Mouse (Mus musculus) spleen, postnatal 4 days (tissue): ENCODE results near the gene Mip.
"Not testable (repeated sequence)": the region's sequence is repeated elsewhere in the genome, so short reads cannot be mapped to it uniquely, and the experiment has no call there.

Experiments used
- DNase-seq, 2 experiments: peaks; one replicate each; pipeline ENCODE4 v3.0.0; 2022; ENCODE audit warnings: low spot score in 2 of 2

Gene Mip

DNA sequence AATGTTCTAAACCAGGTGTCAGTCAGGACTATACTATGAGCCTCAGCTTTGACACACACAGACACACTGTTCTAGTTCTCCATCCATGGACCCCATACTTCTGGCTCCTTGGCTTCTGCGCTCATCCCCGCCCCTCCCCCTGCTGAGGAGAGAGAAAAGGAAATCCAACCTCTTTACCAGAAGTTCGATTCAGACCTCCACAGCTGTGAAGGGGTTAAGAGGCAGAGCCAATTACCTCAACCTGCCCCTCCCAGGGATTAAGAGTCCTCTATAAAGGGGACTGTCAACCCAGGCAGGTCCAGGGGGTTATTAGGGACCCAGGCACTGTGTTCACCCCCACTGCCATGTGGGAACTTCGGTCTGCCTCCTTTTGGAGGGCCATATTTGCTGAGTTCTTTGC, at the start of gene Mip:
Gene Mip, plus strand, starts transcription at position 301 of the 400 bp plus-strand sequence.
- no peak for DNase-seq

DNA sequence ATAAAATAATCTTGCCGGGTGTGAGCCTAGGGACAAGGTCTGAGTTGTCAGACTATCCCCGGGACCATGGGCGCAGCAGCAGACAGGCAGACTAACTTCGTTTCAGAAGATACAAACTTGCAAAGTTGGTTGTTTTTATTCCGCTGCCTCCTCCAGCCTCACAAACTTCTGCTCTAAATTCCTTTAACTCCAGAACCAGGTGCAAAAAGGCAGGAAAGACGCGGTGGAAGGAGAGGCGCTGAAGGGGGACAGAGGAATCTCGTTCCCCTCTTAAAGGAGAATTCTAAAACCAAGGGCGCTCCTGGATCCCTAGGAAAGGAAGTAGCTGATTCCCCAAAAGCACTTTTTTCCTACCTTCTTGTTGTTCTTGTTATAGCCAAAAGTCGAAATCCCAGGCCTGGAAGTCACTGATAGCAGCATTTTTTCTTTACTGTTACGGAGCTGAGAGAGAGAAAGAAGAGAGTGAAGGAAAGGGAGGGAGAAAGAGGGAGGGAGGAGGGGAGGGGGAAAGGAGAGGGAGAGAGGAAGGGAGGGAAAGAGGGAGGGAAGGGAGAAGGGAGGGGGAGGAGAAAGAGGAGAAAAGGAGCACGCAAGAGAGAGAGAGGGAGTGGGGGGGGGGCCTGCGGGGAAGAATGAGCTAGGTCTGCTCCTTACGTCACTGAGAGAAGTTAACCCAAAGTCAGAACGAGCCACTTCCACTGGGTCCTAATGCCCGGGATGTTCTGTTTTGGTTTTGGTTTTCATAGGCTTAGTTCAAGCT, 49.5 kb upstream of the Mip start:
- peak in 1 of 2 experiments; percentile 38 for DNase-seq

DNA sequence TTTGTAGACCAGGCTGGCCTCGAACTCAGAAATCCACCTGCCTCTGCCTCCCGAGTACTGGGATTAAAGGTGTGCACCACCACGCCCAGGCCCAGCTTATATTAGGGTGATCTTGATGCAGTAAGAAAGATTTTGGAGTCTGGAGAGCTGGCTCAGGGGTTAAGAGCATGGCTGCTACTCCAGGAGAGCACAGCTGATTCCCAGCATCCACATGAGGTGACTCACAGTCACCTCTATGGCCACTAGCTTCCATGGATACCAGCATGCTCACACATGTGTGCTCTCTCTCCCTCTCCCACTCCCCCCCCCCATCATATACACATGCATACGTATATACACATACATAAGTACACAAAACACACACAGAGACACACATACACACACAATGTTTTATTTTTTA, 48.3 kb upstream of the Mip start:
- DNase-seq: no peak

DNA sequence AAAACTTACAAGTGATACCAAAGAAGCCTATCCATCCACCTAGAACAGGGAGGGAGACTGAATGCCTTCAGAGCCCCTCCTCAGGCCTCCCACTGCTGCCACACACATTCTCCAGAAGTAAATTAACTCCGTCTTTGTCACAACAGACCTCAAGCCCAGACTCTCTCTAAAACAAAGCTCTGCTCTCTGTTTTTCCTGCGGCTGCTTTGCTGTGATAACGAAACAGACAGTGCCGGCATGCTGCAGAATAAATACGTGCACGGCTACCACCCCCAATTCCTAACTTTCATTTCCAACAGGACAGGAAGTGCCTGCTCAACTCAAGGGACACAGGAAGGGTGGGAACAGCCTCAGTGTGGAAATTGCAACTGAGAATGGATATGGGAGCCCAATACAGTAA, 45.6 kb upstream of the Mip start, which contains the start of gene Rbms2:
Gene Rbms2, minus strand, starts transcription at position 309 of the 400 bp plus-strand sequence.
- no peak for DNase-seq

DNA sequence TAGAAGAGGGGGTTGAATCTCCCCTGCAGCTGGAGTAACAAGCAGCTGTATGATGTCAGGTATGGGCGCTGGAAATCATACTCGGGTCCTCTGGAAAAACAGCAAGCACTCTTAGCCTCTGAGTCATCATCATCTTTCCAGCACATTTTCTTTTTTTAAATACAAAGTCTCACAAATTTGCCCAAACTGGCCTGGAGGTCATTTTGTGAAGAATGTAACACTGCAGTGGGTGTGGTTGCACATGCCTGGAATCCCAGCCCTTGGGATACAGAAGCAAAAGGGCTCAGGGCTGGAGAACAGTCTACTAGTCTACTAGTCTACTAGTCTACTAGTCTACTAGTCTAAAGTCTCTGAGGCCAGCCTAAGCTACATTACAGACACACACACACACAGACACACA, 41.3 kb upstream of the Mip start:
- DNase-seq: no peak

DNA sequence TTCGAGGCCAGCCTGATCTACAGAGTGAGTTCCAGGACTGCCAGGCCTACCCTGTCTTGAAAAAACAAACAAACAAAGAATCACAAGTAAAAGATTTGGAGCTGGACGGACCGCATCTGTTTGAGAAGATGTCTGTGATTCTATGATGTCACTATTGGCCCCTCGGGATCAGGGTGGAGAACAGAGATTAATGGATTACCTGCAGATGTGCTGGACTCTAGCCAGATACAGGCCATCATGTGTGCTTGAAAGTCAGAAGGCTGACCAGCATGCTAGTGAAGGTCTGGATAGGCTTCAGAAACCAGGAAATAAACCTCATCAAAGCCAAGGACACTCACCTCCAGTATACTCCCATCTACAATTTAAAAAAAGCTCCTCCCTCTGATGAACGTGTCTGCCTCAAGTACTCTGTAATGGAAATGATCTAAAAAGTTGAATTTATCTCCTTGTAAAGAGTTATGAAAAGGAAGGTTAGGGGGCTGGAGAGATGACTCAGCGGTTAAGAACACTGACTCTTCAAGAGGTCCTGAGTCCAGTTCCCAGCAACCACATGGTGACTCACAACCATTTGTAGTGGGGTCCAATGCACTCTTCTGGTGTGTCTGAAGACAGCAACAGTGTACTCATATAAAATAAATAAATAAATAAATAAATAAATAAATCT, 40.2 kb upstream of the Mip start:
- DNase-seq: no peak

DNA sequence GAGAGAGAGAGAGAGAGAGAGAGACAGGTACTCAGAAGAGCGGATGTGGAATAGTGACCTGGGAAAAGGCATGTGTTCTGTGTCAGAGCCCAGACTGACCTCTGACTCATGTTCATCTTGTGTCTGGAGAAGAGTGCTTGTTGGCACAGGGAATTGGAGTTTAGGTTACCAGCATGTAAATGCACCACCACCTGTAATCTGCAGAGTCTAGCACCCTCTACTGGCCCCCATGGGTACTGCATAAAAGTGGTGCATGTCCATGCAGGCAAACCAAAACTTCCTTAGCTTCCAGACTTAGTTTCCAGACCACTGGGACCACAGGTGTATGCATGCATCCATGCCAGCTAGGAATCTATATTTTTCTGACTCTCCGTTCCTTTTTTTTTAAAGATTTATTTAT, 39.7 kb upstream of the Mip start:
- peak; percentile 84 to 93 for DNase-seq

DNA sequence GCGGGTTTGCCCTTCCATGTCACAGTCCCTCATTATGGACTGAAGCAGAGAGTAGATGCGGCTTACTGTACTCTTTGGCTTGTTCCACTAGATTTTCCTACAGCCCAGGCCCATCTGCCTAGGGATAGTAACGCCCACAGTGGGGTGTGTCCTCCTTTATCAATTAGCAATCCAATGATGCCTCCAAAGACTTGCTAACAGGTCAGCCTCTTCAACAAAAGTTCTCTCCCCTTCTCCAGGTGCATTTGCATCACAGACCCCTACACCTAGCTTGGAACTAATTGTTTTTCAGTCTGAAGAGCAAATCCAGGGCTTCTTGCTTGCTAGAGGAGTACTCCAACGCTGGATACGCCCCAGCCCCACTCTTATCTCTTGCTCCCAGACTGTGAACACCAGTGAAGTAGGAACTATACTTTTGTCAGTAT, 38.4 kb upstream of the Mip start:
- DNase-seq: peak in 1 of 2 experiments; percentile 62

DNA sequence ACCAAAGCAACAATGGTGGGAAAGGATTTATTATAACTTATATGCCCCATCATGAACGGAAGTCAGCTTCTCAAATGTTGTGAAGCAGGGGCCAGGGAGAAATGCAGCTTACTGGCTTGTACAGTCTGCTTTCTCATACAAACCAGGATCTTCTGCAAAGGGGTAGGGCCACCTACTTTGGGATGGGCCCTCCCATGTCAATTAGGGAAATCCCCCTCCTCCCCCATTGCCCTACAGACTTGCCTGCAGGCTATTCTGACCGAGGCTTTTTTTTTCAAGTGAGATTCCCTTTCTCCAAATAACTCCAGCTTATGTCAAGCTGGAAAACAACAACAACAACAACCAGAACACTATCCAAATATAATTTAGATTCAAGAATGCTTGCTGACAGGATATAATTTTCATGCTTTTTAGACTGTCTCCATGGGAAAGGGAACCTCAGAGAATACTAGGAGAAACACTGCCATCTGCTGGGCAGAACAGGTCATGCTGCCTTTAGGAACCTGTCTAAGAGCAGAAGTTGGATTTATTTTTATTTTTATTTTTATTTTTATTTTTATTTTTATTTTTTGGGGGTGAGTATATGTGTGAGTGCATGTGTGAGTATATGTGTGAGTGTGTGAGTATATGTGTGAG, 37.3 kb upstream of the Mip start:
- peak; percentile 81 to 91 for DNase-seq

DNA sequence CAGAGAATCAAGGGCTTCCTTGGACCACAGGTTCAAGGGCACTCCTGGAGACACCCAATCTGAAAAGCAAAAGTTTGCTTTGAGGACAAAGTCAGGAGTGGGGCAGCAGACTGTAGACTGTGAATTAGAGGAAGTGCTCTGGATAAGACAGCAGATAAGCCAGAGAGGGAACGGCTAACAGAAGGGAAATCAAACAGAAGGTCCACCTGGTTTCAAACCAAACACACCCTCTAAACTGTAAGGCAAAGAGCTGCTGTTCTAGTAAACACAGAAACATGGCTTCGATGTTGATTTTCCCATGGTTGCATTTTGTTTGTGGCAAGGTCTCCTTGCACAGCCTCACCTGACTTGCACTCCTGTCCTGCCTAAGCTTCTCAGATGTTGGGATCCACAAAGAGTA, 34.2 kb upstream of the Mip start:
- no peak for DNase-seq

DNA sequence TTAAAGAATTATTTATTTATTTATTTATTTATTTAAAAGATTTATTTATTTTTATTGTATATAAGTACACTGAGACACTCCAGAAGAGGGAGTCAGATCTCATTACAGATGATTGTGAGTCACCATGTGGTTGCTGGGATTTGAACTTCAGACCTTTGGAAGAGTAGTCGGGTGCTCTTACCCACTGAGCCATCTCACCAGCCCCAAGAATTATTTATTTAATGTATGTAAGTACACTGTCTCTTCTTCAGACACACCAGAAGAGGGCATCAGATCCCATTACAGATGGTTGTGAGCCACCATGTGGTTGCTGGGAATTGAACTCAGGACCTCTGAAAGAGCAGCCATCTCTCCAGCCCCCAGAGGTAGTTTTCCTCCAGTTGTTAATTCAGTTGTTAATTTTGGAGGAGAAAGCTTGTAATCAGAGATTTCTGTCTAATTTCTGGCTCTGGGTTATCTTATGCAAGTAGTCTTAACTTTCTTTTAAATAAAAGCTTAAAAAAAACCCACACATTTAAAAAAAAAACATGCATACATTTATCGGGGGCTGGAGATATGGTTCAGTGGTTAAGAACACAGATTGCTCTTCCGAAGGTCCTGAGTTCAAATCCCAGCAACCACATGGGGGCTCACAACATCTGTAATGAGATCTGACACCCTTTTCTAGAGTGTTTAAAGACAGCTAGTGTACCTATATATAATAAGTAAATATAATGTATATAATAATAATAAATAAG, 33.4 kb upstream of the Mip start:
- not testable (repeated sequence) for DNase-seq

DNA sequence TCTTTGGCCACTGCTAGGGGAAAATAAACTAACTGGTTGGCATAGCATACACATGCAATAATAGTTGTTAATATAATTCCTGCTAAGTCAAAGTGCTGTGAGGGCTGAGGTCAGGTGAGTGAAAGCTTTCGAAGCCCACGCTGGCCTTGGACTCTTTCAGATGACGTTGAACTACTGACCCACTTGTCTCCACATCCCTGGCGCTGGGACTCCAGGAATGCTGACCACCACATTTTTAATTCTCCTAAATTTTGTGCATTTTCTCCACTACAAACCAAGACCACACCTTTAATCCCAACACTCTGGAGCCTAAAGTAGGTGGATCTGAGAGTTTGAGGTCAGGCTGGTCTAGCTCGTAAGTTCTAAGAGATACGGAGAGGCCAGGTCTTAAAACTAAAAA, 32.5 kb upstream of the Mip start:
- no peak for DNase-seq

DNA sequence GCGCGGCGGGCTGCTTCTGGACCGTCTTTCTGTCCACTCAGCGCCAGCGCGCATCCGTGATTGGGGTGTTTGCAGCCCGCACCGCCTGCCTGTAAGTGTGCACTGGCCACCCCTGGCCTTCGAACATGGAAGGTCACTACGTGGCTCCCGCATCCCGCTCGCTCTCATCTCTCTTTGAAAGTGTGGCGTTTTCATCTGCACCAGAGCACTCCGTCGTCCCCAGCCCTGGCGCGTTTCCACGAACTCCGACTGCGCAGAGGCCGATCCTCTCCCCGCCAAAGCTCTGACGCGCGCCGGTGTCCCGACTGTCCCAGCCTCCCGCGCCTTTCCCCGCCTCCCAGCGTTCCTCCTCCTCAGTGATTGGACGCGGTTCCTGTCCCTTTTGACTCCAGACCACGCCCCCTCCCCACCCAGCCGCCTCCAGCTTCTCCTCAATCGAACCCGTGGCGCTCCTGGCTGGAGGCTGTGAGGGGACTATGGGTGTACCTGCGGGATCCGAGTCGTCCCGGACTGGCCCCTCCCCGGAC, 31.6 kb upstream of the Mip start, which contains the start of gene Gls2:
Gene Gls2, plus strand, starts transcription at position 434 of the 527 bp plus-strand sequence.
- peak; percentile 95 to 97 for DNase-seq

DNA sequence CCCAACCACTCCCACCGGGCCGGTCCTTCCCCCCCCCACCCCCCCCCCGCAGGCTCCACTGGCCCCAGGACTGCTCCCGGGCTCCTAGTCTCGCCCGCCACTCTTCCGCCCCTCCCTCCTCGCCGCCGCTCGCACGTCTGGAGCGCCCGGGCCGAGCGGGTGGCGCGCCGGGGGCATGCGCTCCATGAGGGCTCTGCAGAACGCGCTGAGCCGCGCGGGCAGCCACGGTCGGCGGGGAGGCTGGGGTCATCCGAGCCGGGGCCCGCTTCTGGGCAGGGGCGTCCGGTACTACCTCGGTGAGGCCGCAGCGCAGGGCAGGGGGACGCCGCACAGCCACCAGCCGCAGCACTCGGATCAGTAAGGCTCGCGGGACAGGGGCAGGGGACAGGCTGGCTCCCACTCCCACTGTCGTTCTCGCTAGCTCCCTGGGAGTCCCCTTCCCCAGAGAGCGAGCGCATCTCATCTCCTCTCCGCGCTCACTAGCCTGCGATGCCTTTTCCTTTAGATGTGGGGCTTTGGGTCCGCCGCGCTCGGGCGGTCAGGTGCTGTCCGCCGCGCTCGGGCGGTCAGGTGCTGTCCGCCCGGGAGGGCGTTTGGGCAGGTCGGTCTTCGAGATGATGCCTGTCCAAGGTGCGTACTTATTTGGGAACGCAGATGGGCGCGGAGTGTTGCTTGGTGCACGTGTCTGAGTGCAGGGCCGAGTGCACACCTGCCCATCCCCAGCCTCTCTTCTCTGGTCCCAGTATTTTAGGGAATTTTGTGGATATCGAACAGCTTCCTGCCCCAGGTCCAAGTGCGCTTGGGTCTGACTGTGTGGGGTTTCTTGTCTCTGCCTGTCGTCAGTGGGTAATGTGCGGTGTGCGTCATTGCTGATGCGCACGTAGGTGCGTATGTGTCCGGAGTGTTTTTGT, 30.8 kb upstream of the Mip start:
- DNase-seq: no peak

DNA sequence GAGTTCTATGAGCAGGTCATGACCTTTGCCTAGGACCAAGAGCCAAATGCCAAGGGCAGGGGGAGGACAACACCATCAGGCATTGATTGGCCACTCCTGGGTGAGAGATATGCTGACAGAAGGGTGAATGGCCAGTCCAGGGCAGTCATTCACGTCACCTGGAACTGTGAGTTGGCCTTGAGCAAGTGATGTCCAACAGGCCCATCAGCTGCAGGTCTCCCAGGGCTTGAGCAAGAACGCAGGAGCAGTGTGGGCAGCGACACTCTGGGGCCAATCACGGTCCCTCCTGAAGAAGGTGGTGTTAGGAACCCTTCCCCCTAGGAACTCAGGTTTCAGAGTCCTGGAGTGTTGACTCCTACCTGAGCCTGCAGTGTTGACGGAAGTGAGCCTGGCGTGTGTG, 23.8 kb upstream of the Mip start:
- DNase-seq: no peak

DNA sequence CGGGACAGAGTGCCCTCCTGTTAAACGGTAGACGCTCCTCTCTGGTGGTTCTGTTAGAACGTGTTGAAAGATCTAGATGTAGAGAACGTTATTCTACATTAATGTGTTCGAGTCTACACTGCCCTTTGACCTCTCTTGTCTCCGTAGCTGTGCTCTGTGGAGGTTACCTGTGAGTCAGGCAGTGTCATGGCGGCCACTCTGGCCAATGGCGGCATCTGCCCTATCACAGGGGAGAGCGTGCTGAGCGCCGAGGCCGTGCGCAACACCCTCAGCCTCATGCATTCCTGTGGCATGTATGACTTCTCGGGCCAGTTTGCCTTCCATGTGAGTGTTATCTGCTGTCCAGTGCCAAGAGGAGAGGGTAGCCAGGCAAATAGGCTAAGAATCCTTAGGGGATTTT, 20.7 kb upstream of the Mip start:
- no peak for DNase-seq

DNA sequence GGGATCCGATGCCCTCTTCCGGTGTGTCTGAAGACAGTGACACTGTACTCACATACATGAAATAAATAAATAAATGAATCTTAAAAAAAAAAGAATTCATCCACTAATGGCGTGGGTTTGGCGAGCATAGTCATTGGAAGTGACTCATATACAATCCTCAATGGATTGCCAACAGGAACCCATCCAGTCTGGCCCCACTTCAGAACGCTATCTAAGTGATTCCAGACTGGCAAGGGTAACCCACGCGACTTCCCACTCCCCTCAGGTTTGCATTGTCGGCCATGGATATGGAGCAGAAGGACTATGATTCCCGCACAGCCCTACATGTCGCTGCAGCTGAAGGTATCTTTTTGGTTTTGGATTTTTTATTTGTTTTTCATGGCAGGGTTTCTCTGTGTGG, 17.3 kb upstream of the Mip start:
- no peak for DNase-seq

DNA sequence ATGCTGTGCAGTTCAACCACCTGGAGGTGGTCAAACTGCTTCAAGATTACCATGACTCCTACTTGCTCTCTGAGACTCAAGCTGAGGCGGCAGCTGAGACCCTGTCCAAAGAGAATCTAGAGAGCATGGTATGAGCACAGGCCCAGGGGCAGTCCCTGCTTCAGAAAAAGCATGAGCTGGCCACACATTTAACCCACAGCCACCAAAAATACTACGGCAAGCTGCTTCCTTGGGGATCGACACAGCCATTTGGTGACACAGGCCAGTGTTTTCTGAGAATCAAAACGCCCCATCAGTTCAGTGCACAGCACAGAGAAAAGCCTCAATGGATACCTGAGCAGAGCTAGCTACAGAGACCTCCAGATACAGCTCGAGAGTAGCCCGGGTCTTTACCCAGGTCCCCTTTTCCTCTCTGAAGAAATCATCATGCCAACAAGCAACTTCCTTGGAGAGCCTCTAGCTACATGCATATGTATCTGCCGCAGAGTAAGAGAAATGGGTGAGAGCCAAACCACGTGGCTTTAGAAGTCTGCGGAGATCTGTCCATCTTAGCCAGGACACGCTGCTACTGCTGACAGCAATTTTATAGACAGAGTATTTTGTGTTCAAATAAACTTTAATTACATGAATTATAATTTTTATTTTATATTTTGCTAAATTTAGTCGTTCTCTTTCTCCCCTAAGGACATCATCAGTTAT, 16.2 kb upstream of the Mip start:
- no peak for DNase-seq

DNA sequence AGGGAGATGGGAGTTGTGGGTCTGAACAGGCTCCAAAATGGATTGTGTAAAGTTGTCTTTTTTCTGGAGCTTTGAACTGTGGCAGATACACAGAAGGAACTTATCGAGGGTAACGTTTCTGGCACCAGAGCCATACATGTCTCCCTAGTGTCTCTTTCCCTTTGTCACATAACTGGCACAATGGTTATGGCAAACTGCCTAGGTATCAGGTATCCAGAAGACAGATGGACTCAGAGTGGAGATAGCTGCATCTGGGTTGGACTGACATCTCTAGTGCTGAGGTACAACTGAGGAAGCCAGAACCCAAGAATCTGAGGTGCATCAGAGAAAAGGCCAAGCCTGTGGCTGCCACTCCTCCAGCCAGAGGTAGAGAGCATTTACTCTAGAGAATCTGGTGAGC, 15.5 kb upstream of the Mip start:
- DNase-seq: no peak

DNA sequence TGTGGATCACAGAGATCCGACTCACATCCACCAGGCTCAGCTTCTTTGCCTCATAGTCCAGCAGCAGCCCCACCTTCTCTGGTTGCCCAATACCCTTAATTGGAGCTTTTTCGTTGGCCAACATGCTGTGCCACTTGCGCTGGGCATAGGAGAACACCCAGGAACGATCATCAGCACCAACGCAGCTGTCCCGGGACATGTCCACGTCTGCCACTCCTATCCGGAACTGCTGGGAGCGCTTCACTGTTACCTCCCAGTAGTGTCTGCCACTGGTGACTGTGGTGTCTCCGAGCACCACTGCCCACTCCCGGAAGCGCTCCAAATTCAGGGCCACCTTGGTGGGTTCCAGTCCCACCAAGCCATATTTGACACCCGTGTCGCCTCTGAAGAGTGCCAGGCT, 14.7 kb upstream of the Mip start:
- DNase-seq: no peak
